Mouse (Mus musculus): ENCODE data around the gene Ttc27. TPM values are rescaled to one million over a fixed set of nuclear protein-coding genes. Genes with fewer than 3 reads are reported as not detected.
A peak's percentile ranks its signal among the peaks of the same experiment; 100 is the strongest.

Ttc27 gene
- polyA plus RNA-seq, 1 experiment from 2014 or later, result 19.8 TPM

DNA sequence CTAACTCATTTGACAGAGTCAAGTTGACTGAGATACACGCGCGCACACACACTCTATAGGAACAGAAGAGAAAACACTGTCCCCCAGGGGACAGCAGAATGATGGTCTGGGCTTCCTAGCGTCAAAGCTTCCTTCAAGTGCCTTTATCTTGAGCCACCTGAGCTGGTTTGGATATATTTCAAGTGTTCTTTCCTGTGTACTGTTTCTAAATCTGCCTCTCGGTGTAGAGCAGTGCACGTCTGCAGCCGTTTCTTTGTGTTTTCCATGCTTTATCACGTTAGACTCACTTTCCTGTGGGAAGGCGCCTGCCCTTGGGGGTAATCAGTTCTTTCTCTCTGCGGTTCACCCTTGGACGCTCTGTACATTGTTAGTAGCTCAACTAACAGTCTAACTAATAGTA lies 17.9 kb downstream of the Ttc27 start:
- ATAC-seq, result no peak
- Histone ChIP-seq H3K4me2 (ENCODE audit: low read depth, low read length) (no peak overlapping the region), H3K4me1 (ENCODE audit: control insufficient read depth, insufficient read depth, low read length) (no peaks in the 10 kb centered on the region), H3K36me3 (ENCODE audit: control insufficient read depth, insufficient read depth, low read length) (no peaks in the 10 kb centered on the region), H3K9me3 (ENCODE audit: control insufficient read depth, low read length) (no peaks in the 10 kb centered on the region), H3K27me3 (replicated peaks; ENCODE audit: control insufficient read depth, insufficient read depth, low read length) (no peaks in the 10 kb centered on the region), H3K9ac (ENCODE audit: low read depth, low read length) (no peak overlapping the region), H3K27ac (ENCODE audit: low read length) (no peak overlapping the region), H3K4me3 (ENCODE audit: low read length) (no peak overlapping the region)
- 88% methylated on average over 11 of the region's 11 CpGs for WGBS

DNA sequence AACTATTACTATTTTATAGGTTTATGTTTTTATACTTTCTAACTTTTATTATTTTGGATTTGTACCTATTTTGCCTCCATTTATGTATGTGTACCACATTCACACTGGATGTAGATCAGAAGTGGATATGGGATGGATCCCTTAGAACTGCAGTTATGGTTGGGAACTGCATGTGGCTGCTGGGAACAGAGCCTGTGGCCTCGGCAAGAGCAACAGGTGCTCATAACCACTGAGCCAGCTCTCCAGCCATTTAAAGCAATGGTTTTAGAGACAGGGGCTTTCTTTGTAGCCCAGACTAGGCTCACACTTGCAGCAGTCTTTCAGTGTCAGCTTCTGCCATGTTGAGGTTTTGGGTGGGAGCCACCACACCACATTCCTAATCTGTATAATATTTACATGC lies 32.1 kb downstream of the Ttc27 start:
- Histone ChIP-seq H3K27me3 (replicated peaks; ENCODE audit: control insufficient read depth, insufficient read depth, low read length) (no peaks in the 10 kb centered on the region), H3K9ac (ENCODE audit: low read depth, low read length) (no peak overlapping the region), H3K9me3 (ENCODE audit: control insufficient read depth, low read length) (no peaks in the 10 kb centered on the region), H3K27ac (ENCODE audit: low read length) (no peak overlapping the region), H3K4me3 (ENCODE audit: low read length) (no peak overlapping the region), H3K4me2 (ENCODE audit: low read depth, low read length) (no peak overlapping the region), H3K36me3 (ENCODE audit: control insufficient read depth, insufficient read depth, low read length) (no peaks in the 10 kb centered on the region), H3K4me1 (ENCODE audit: control insufficient read depth, insufficient read depth, low read length) (0 out of 2 replicates have a peak, but pooled peaks cover 8% of the 10 kb centered on the region)
- ATAC-seq, result no peak
- 85% methylated on average over 1 of the region's 1 CpGs for WGBS

DNA sequence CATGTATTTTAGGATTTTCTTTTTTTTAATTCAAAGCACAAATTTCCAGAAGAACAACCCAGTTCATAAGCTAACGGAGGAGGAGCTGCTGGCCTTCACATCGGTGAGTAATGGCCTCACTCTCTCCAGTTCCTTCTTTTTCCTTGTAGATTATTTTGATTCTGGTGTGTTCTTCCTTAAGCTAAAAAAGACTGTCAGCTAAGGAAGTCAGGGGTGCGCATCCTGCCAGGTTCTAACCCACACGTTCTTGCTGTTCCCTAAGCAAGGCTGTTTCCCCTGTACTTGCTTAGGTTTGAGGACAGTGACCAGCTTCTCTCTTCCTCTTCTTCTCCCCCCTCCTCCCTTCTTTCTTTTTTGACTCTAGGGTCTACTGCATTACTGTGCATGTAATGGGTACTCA lies 33.5 kb downstream of the Ttc27 start:
- Histone ChIP-seq H3K9ac (ENCODE audit: low read depth, low read length) (no peak overlapping the region), H3K27ac (ENCODE audit: low read length) (no peak overlapping the region), H3K4me3 (ENCODE audit: low read length) (no peak overlapping the region), H3K9me3 (ENCODE audit: control insufficient read depth, low read length) (no peaks in the 10 kb centered on the region), H3K4me2 (ENCODE audit: low read depth, low read length) (no peak overlapping the region), H3K4me1 (ENCODE audit: control insufficient read depth, insufficient read depth, low read length) (0 out of 2 replicates have a peak, but pooled peaks cover 8% of the 10 kb centered on the region), H3K36me3 (ENCODE audit: control insufficient read depth, insufficient read depth, low read length) (no peaks in the 10 kb centered on the region), H3K27me3 (replicated peaks; ENCODE audit: control insufficient read depth, insufficient read depth, low read length) (no peaks in the 10 kb centered on the region)
- no peak for ATAC-seq
- WGBS, result 88% methylated on average over 4 of the region's 4 CpGs

DNA sequence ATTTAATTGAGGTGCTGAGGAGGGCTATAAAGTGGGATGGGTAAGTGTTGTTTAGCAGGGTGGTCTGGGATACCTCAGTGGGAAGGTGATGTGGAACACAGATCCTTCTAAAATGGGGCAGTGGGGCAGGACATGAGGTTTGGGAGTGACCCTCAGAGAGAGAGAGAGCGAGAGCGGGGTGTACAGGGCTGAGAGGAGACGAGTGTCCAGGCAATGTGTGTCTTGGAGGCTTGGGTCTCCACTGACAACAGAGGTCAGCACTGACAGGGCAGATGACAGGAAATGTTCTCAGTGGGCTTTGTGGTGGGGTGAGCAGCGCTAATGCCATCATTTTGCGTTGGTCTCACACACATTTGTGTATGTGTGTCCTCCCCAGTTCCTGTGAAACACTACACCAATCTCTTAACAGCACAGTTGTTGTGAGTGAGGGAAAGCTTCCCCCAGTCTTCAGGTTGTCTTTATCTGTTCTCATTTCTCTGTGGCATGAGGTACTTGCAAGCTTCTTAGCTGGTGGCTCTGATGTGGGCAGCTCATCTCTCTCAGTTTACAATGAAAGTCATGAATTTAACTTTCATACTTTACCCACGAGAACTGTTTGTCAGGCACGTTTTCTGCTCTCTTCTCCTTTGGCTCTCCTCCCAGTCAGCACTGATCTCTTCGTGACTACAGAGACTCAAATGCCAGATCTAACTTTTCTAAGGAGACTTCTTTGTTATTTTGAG lies 35.5 kb downstream of the Ttc27 start:
- Histone ChIP-seq H3K36me3 (ENCODE audit: control insufficient read depth, insufficient read depth, low read length) (no peaks in the 10 kb centered on the region), H3K9me3 (ENCODE audit: control insufficient read depth, low read length) (no peaks in the 10 kb centered on the region), H3K4me3 (ENCODE audit: low read length) (no peak overlapping the region), H3K9ac (ENCODE audit: low read depth, low read length) (0 out of 2 replicates have a peak overlapping the region, but pooled peaks have one; percentile 10), H3K27ac (ENCODE audit: low read length) (no peak overlapping the region), H3K4me1 (ENCODE audit: control insufficient read depth, insufficient read depth, low read length) (0 out of 2 replicates have a peak, but pooled peaks cover 8% of the 10 kb centered on the region), H3K4me2 (ENCODE audit: low read depth, low read length) (no peak overlapping the region), H3K27me3 (replicated peaks; ENCODE audit: control insufficient read depth, insufficient read depth, low read length) (no peaks in the 10 kb centered on the region)
- WGBS, result 64% methylated on average over 8 of the region's 8 CpGs
- no peak for ATAC-seq

DNA sequence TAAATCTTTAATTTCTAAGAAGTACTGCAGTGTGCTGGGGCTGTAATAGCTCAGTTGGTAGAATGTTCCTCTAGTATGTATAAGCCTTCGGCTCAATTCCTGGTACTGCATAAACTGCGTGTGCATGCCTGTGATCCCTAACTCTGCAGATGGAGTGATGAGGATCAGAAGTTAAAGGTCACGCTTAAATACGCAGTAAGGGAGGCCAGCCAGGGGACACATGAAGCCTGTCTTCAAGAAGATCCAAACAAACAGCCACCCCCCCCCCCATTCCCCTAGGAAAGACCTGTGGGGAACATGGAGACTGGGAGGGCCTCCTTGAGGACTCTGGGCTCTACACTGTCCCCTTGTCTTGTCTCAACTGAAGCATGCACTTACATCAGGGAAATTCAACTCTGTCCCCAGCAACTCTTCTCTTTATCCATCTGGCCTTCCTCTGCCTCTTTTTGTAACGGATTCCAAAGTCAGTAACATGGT lies 36.1 kb downstream of the Ttc27 start:
- ATAC-seq, result no peak
- Histone ChIP-seq H3K9me3 (ENCODE audit: control insufficient read depth, low read length) (no peaks in the 10 kb centered on the region), H3K9ac (ENCODE audit: low read depth, low read length) (no peak overlapping the region), H3K4me3 (ENCODE audit: low read length) (no peak overlapping the region), H3K27ac (ENCODE audit: low read length) (no peak overlapping the region), H3K4me1 (ENCODE audit: control insufficient read depth, insufficient read depth, low read length) (0 out of 2 replicates have a peak, but pooled peaks cover 8% of the 10 kb centered on the region), H3K27me3 (replicated peaks; ENCODE audit: control insufficient read depth, insufficient read depth, low read length) (no peaks in the 10 kb centered on the region), H3K36me3 (ENCODE audit: control insufficient read depth, insufficient read depth, low read length) (peaks cover 2% of the 10 kb centered on the region; the same call in 1 of the 2 replicates), H3K4me2 (ENCODE audit: low read depth, low read length) (no peak overlapping the region)
- WGBS, result 66% methylated on average over 5 of the region's 5 CpGs

DNA sequence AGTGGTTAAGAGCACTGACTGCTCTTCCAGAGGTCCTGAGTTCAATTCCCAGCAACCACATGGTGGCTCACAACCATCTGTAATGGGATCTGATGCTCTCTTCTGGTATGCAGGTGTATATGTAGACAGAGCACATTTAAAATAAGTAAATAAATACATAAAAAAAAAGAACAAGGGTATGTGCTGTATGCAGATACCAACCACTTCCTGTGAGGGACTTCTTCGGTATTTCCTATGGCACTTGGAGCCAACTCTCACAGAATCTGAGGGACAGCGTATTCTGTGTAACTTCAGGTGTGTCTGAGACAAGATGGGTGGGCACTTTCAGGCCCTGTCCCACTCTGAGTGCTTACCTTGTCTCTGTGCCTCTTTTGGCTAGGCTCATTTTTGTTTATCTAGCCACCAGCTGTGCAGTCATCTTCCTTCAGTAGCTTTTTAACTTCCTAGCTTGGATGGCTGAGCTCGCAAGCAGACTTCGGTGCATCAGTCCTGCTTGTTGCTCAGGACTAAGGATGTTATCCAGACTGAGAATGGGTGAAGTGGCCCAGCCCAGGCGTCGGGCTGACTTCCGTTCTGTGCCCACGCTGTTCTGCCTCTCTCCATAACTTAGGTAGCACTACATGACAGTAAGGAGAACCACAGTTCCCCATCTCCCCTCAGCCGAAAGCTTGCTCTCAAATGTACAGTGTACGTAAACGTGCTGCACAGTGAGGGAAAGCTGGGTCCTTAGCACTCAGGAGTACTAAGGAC lies 37.0 kb downstream of the Ttc27 start:
- no peak overlapping the region for H3K27ac ChIP-seq (ENCODE audit: low read length)
- no peak for ATAC-seq
- peaks cover 4% of the 10 kb centered on the region; the same call in 1 of the 2 replicates for H3K36me3 ChIP-seq (ENCODE audit: control insufficient read depth, insufficient read depth, low read length)
- no peaks in the 10 kb centered on the region for H3K27me3 ChIP-seq (replicated peaks; ENCODE audit: control insufficient read depth, insufficient read depth, low read length)
- H3K4me3 ChIP-seq (ENCODE audit: low read length), result no peak overlapping the region
- no peak overlapping the region for H3K4me2 ChIP-seq (ENCODE audit: low read depth, low read length)
- H3K9me3 ChIP-seq (ENCODE audit: control insufficient read depth, low read length), result no peaks in the 10 kb centered on the region
- 0 out of 2 replicates have a peak, but pooled peaks cover 8% of the 10 kb centered on the region for H3K4me1 ChIP-seq (ENCODE audit: control insufficient read depth, insufficient read depth, low read length)
- H3K9ac ChIP-seq (ENCODE audit: low read depth, low read length), result no peak overlapping the region
- 93% methylated on average over 11 of the region's 11 CpGs for WGBS

DNA sequence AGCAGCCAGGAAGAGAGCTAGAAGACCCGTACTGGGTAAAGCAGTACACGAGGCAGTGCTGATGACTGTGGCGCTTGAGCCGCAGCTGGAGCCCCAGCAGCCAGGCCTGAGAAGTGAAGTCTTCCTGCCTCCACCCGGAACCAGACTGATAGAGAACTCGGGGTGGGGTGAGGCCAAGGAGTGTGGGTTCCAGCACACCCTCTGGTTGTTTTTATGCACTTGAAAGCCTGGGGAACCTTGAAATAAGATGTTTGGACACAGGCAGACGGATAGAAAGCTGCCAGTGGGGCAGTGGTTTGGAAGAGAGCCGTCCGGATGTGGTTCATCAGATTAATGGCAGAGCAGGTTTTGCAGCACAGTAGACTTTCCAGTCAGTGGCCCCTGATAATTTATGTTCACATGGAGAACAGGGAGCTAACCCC lies 51.9 kb downstream of the Ttc27 start:
- Histone ChIP-seq H3K4me1 (ENCODE audit: control insufficient read depth, insufficient read depth, low read length) (no peaks in the 10 kb centered on the region), H3K9me3 (ENCODE audit: control insufficient read depth, low read length) (no peaks in the 10 kb centered on the region), H3K27me3 (replicated peaks; ENCODE audit: control insufficient read depth, insufficient read depth, low read length) (no peaks in the 10 kb centered on the region), H3K4me3 (ENCODE audit: low read length) (no peak overlapping the region), H3K36me3 (ENCODE audit: control insufficient read depth, insufficient read depth, low read length) (no peaks in the 10 kb centered on the region), H3K9ac (ENCODE audit: low read depth, low read length) (no peak overlapping the region), H3K27ac (ENCODE audit: low read length) (no peak overlapping the region), H3K4me2 (ENCODE audit: low read depth, low read length) (no peak overlapping the region)
- no peak for ATAC-seq
- WGBS, result 58% methylated on average over 9 of the region's 9 CpGs

DNA sequence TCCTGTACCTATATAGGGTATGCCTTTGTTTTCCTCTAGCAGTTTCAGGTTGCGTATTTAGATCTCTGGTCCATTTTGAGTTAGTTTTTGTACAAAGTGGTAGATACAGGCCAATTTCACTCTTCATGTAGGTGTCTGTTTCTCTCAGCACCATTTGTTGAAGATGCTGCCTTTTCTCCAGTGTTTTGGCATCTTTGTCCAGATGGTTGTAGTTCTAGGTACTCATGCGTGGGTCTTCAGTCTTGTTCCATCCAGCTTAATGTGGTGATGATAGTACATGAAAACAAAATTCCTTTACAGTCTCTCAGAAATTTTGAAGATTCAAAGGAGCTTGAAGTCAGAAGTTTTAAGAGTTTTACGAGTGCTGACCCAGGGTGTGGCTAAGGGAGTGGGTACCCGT lies 54.8 kb downstream of the Ttc27 start:
- no peak for ATAC-seq
- H3K27me3 ChIP-seq (replicated peaks; ENCODE audit: control insufficient read depth, insufficient read depth, low read length), result no peaks in the 10 kb centered on the region
- no peak overlapping the region for H3K4me2 ChIP-seq (ENCODE audit: low read depth, low read length)

DNA sequence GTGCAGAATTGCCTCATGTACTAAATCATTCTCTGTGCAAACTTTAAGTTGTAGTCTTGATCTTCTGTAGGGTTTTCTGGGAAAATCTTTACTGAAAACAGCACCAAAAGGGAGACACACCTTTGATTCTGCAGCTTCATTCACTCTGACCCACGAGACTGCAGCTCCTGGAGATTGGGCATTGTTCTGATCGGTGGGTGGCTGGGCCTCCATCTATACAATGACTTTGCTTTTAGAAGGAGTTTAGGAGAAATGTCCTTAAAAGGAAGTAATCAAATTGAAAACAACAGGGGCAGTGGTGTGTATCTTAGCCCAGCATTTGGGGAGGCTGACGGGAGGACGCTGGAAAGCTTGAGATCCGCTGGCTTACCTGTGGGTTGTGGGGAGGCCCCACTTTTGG lies 56.0 kb downstream of the Ttc27 start:
- no peaks in the 10 kb centered on the region for H3K4me1 ChIP-seq (ENCODE audit: control insufficient read depth, insufficient read depth, low read length)
- H3K9ac ChIP-seq (ENCODE audit: low read depth, low read length), result no peak overlapping the region
- H3K9me3 ChIP-seq (ENCODE audit: control insufficient read depth, low read length), result no peaks in the 10 kb centered on the region
- H3K4me3 ChIP-seq (ENCODE audit: low read length), result no peak overlapping the region
- H3K36me3 ChIP-seq (ENCODE audit: control insufficient read depth, insufficient read depth, low read length), result no peaks in the 10 kb centered on the region
- no peak overlapping the region for H3K27ac ChIP-seq (ENCODE audit: low read length)
- no peak overlapping the region for H3K4me2 ChIP-seq (ENCODE audit: low read depth, low read length)
- no peaks in the 10 kb centered on the region for H3K27me3 ChIP-seq (replicated peaks; ENCODE audit: control insufficient read depth, insufficient read depth, low read length)
- 70% methylated on average over 5 of the region's 5 CpGs for WGBS
- ATAC-seq, result no peak

More for the DNA sequence above, 54.8 kb downstream of the Ttc27 start:
- no peak overlapping the region for H3K9ac ChIP-seq (ENCODE audit: low read depth, low read length)
- WGBS, result 84% methylated on average over 4 of the region's 4 CpGs
- no peaks in the 10 kb centered on the region for H3K4me1 ChIP-seq (ENCODE audit: control insufficient read depth, insufficient read depth, low read length)
- no peaks in the 10 kb centered on the region for H3K9me3 ChIP-seq (ENCODE audit: control insufficient read depth, low read length)
- no peak overlapping the region for H3K27ac ChIP-seq (ENCODE audit: low read length)
- H3K36me3 ChIP-seq (ENCODE audit: control insufficient read depth, insufficient read depth, low read length), result no peaks in the 10 kb centered on the region
- H3K4me3 ChIP-seq (ENCODE audit: low read length), result no peak overlapping the region

Measured in intestine, embryonic 16.5 days (tissue).